Mouse (Mus musculus): ENCODE measurements around the gene Trpv5.

Gene Trpv5

GRCm38 (mm10) chr6:41680669-41681068, at the start of gene Trpv5:
TSS of gene Trpv5 (minus strand) at chr6:41680769.
- in situ Hi-C loops (cut with MboI, MseI) = no loop called here

- in situ Hi-C loops (cut with MboI, MseI) = loop anchor here (10.0 kb wide), 1 partner anchor 633 kb away; no protein-coding TSS in a partner anchor
Measured at GRCm38 (mm10) chr6:41727989-41728609, 47.5 kb upstream of the Trpv5 start.

- in situ Hi-C loops (cut with MboI, MseI) = loop anchor here (10.0 kb wide), 1 partner anchor 627 kb away; no protein-coding TSS in a partner anchor
Measured at GRCm38 (mm10) chr6:41721430-41721829, 40.9 kb upstream of the Trpv5 start.

GRCm38 (mm10) chr6:41710281-41710680, 29.7 kb upstream of the Trpv5 start:
- in situ Hi-C loops (cut with MboI, MseI) = no loop called here

- in situ Hi-C loops (cut with MboI, MseI) = no loop called here
Measured at GRCm38 (mm10) chr6:41706275-41706674, 25.7 kb upstream of the Trpv5 start.

GRCm38 (mm10) chr6:41704123-41704522, 23.6 kb upstream of the Trpv5 start, which contains the start of gene Kel:
TSS of gene Kel (minus strand) at chr6:41704339.
- in situ Hi-C loops (cut with MboI, MseI) = no loop called here

GRCm38 (mm10) chr6:41702928-41703327, 22.4 kb upstream of the Trpv5 start:
- in situ Hi-C loops (cut with MboI, MseI) = no loop called here

GRCm38 (mm10) chr6:41701245-41701644, 20.7 kb upstream of the Trpv5 start:
- in situ Hi-C loops (cut with MboI, MseI) = no loop called here

GRCm38 (mm10) chr6:41694407-41694806, 13.8 kb upstream of the Trpv5 start:
- in situ Hi-C loops (cut with MboI, MseI) = no loop called here

- in situ Hi-C loops (cut with MboI, MseI) = no loop called here
Measured at GRCm38 (mm10) chr6:41692200-41692599, 11.6 kb upstream of the Trpv5 start.

GRCm38 (mm10) chr6:41685596-41685995, 5.0 kb upstream of the Trpv5 start:
- in situ Hi-C loops (cut with MboI, MseI) = loop anchor here (5.0 kb wide), 1 partner anchor 58 kb away; no protein-coding TSS in a partner anchor

GRCm38 (mm10) chr6:41684911-41685310, 4.3 kb upstream of the Trpv5 start:
- in situ Hi-C loops (cut with MboI, MseI) = loop anchor here (5.0 kb wide), 1 partner anchor 58 kb away; no protein-coding TSS in a partner anchor

GRCm38 (mm10) chr6:41684131-41684530, 3.6 kb upstream of the Trpv5 start, which contains the start of gene Llcfc1:
TSS of gene Llcfc1 (plus strand) at chr6:41684431.
- in situ Hi-C loops (cut with MboI, MseI) = no loop called here

- in situ Hi-C loops (cut with MboI, MseI) = no loop called here
Measured at GRCm38 (mm10) chr6:41681656-41682055, 1.1 kb upstream of the Trpv5 start.

- in situ Hi-C loops (cut with MboI, MseI) = no loop called here
Measured at GRCm38 (mm10) chr6:41676530-41676929, 4.0 kb downstream of the Trpv5 start.

GRCm38 (mm10) chr6:41662320-41662719, 18.2 kb downstream of the Trpv5 start:
- in situ Hi-C loops (cut with MboI, MseI) = no loop called here

GRCm38 (mm10) chr6:41658487-41658886, 22.1 kb downstream of the Trpv5 start:
- in situ Hi-C loops (cut with MboI, MseI) = no loop called here

- in situ Hi-C loops (cut with MboI, MseI) = no loop called here
Measured at GRCm38 (mm10) chr6:41654648-41655047, 25.9 kb downstream of the Trpv5 start.

- in situ Hi-C loops (cut with MboI, MseI) = no loop called here
Measured at GRCm38 (mm10) chr6:41653173-41653572, 27.4 kb downstream of the Trpv5 start.

- in situ Hi-C loops (cut with MboI, MseI) = no loop called here
Measured at GRCm38 (mm10) chr6:41646672-41647071, 33.9 kb downstream of the Trpv5 start.

- in situ Hi-C loops (cut with MboI, MseI) = no loop called here
Measured at GRCm38 (mm10) chr6:41646220-41646619, 34.3 kb downstream of the Trpv5 start.

GRCm38 (mm10) chr6:41643227-41643626, 37.3 kb downstream of the Trpv5 start:
- in situ Hi-C loops (cut with MboI, MseI) = no loop called here

- in situ Hi-C loops (cut with MboI, MseI) = no loop called here
Measured at GRCm38 (mm10) chr6:41642765-41643164, 37.8 kb downstream of the Trpv5 start.
